In the genomic region with DNA sequence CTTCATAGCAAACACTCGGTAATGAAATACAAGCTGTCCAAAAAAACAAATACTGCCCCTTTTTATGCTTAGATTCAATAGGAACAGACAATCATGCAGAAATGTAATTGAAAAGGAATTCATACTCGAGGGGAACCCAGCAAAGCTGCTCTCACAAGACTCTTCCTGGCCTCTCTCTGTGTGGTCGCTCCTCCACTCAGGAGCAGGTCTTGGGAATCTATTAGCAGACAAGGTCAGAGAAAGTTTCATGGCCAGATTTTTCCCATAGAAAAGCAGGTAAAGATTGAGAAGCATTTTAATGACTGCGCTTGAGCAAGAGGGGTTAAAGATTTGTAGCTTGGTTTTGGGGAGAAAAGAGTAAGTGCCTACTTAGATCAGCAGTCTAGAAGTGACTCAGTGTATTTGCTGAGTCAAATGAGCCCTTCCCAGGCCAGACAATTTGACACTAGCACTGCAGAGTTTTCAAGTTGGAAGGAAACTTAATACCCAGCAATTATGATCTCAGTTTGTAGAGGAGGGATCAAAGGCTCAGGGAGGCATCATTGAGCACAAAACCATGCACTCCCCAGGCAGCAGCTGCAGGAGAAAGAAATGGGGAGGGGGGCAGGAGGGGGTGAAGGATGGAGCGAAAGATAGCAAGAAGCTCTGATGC, we compare ENCODE assay signal across 17 mouse cellular contexts. TPM values are rescaled to one million over a fixed set of nuclear protein-coding genes. Genes with fewer than 3 reads are reported as not detected.
DNase-seq lines count a peak whose midpoint lies in the region; ATAC-seq lines count a peak whose summit lies in the region.
"Had no signal": no experiment of that assay in that cellular context is flagged by ENCODE, and none has a peak within 500 bp of the region (broad histone marks: within the 10 kb centered on the region; RNA-seq: fewer than 3 reads in every experiment).

No protein-coding gene starts in this region.

- no peak overlapping the region for H3K9ac ChIP-seq in forebrain, embryonic 15.5 days (replicated peaks)
- no peak overlapping the region for H3K9ac ChIP-seq in limb, embryonic 12.5 days (replicated peaks)
- no peak overlapping the region for H3K9ac ChIP-seq in hindbrain, embryonic 13.5 days
- H3K9ac ChIP-seq: liver, embryonic 12.5 days had no signal

- 61% methylated on average over 5 of the region's 5 CpGs for WGBS in forebrain, embryonic 10.5 days
- 55% methylated on average over 5 of the region's 5 CpGs for WGBS in forebrain, embryonic 15.5 days
- 33% methylated on average over 5 of the region's 5 CpGs for WGBS in limb, embryonic 12.5 days
- WGBS in hindbrain, embryonic 13.5 days = 67% methylated on average over 5 of the region's 5 CpGs

- H3K9me3 ChIP-seq in forebrain, embryonic 10.5 days = no peaks in the 10 kb centered on the region
- H3K9me3 ChIP-seq in forebrain, embryonic 15.5 days = no peaks in the 10 kb centered on the region
- H3K9me3 ChIP-seq in limb, embryonic 12.5 days = no peaks in the 10 kb centered on the region
- H3K9me3 ChIP-seq in hindbrain, embryonic 13.5 days = no peaks in the 10 kb centered on the region
- H3K9me3 ChIP-seq: G1E; liver, embryonic 12.5 days had no signal

- no peaks in the 10 kb centered on the region for H3K36me3 ChIP-seq in forebrain, embryonic 10.5 days (replicated peaks)
- H3K36me3 ChIP-seq in forebrain, embryonic 15.5 days = no peaks in the 10 kb centered on the region
- no peaks in the 10 kb centered on the region for H3K36me3 ChIP-seq in limb, embryonic 12.5 days
- H3K36me3 ChIP-seq in hindbrain, embryonic 13.5 days = no peaks in the 10 kb centered on the region
- H3K36me3 ChIP-seq: G1E; liver, embryonic 12.5 days had no signal

- DNase-seq in forebrain, embryonic 10.5 days (ENCODE audit: extremely low spot score, low spot score) = no peak
- peak; percentile 81 for DNase-seq in 3T3-L1 (ENCODE audit: low read depth, low spot score)
- peak; percentile 52 for DNase-seq in embryo, embryonic 11 days
- no peak for DNase-seq in layer of hippocampus, postnatal 36 days
- no peak for DNase-seq in layer of hippocampus, adult 11-12 months (ENCODE audit: low spot score)
- DNase-seq: cerebellum, postnatal 25 days; heart, adult 2 months; heart, postnatal 14 days; thymus, postnatal 4 days had no signal

- H3K27me3 ChIP-seq in forebrain, embryonic 10.5 days (ENCODE audit: poor library complexity, severe bottlenecking) = peaks cover 48% of the 10 kb centered on the region
- H3K27me3 ChIP-seq in forebrain, embryonic 15.5 days = no peaks in the 10 kb centered on the region
- peaks cover 3% of the 10 kb centered on the region; the same call in 1 of the 2 replicates for H3K27me3 ChIP-seq in limb, embryonic 12.5 days
- no peaks in the 10 kb centered on the region for H3K27me3 ChIP-seq in hindbrain, embryonic 13.5 days
- H3K27me3 ChIP-seq: liver, embryonic 12.5 days had no signal

- peaks cover 21% of the 10 kb centered on the region for H3K4me1 ChIP-seq in forebrain, embryonic 10.5 days
- no peaks in the 10 kb centered on the region for H3K4me1 ChIP-seq in forebrain, embryonic 15.5 days
- peaks cover 26% of the 10 kb centered on the region for H3K4me1 ChIP-seq in limb, embryonic 12.5 days (replicated peaks)
- H3K4me1 ChIP-seq in hindbrain, embryonic 13.5 days (replicated peaks) = no peaks in the 10 kb centered on the region
- H3K4me1 ChIP-seq: liver, embryonic 12.5 days had no signal

- no peak for ATAC-seq in forebrain, embryonic 15.5 days (replicated peaks)
- peak; percentile 35; the same call in 1 of the 2 replicates for ATAC-seq in limb, embryonic 12.5 days (ENCODE audit: insufficient number of reproducible peaks, insufficient read depth, low FRiP score, low TSS enrichment, low read depth)
- ATAC-seq in hindbrain, embryonic 13.5 days (ENCODE audit: low FRiP score) = no peak
- ATAC-seq: activated CD4-positive, CD25-positive, alpha-beta regulatory T cell, adult 4 months; liver, embryonic 12.5 days; midbrain, embryonic 16.5 days had no signal

- no peak overlapping the region for H3K4me3 ChIP-seq in forebrain, embryonic 10.5 days
- H3K4me3 ChIP-seq in forebrain, embryonic 15.5 days = no peak overlapping the region
- H3K4me3 ChIP-seq in limb, embryonic 12.5 days (replicated peaks) = no peak overlapping the region
- no peak overlapping the region for H3K4me3 ChIP-seq in hindbrain, embryonic 13.5 days
- H3K4me3 ChIP-seq: heart, adult 2 months; liver, embryonic 12.5 days had no signal

- H3K4me2 ChIP-seq in forebrain, embryonic 15.5 days (replicated peaks) = no peak overlapping the region
- H3K4me2 ChIP-seq in limb, embryonic 12.5 days = no peak overlapping the region
- no peak overlapping the region for H3K4me2 ChIP-seq in hindbrain, embryonic 13.5 days
- H3K4me2 ChIP-seq: liver, embryonic 12.5 days had no signal

- H3K27ac ChIP-seq in forebrain, embryonic 10.5 days = 0 out of 2 replicates have a peak overlapping the region, but pooled peaks have one; percentile 17
- H3K27ac ChIP-seq in forebrain, embryonic 15.5 days (replicated peaks) = no peak overlapping the region
- H3K27ac ChIP-seq in limb, embryonic 12.5 days = no peak overlapping the region
- no peak overlapping the region for H3K27ac ChIP-seq in hindbrain, embryonic 13.5 days
- H3K27ac ChIP-seq: heart, adult 2 months; liver, embryonic 12.5 days; macrophage had no signal

RNA-seq across cellular contexts. Expression of gene Cyp1b1, which starts 24.1 kb away (rescaled TPM):
- 1.6 and 2.3 TPM in 2 replicates for polyA plus RNA-seq in forebrain, embryonic 10.5 days (2016; fragmentation: Nextera tagmentation; extraction: Ambion mirVana)
- polyA plus RNA-seq in forebrain, embryonic 15.5 days (2015; fragmentation: Nextera tagmentation; extraction: Ambion mirVana) = 3.5 and 4.2 TPM in 2 replicates
- polyA plus RNA-seq in limb, embryonic 12.5 days (2016; fragmentation: Nextera tagmentation; extraction: Ambion mirVana) = 3.6 and 3.8 TPM in 2 replicates
- polyA plus RNA-seq in hindbrain, embryonic 13.5 days (2015; fragmentation: Nextera tagmentation; extraction: Ambion mirVana) = 9.3 and 10.6 TPM in 2 replicates
- total RNA-seq in layer of hippocampus, postnatal 36 days (2021) = 1 to 10 TPM; 2.5 to 3.8 TPM
- polyA plus RNA-seq: activated CD4-positive, CD25-positive, alpha-beta regulatory T cell, adult 4 months; G1E had no signal

Comparison
In these comparisons a context has a peak if more than half of its experiments do, and no peak if none do; other contexts are left out.
1. DNase-seq: peak in 3T3-L1 (single experiment) and embryo, embryonic 11 days (single experiment); none in forebrain, embryonic 10.5 days (single experiment), layer of hippocampus, postnatal 36 days (0 of 2) and layer of hippocampus, adult 11-12 months (single experiment).